Mouse (Mus musculus): ENCODE results near the gene Ska3. TPM values are rescaled to one million over a fixed set of nuclear protein-coding genes. Genes with fewer than 3 reads are reported as not detected.

Ska3 gene
- total RNA-seq, 2 experiments from 2014 or later: 1.6 to 1.7 TPM

- DNase-seq (ENCODE audit: low spot score in 2 of 2): peak; percentile 94 to 98
Observed at GRCm38 (mm10) chr14:57797991-57798931, 27.7 kb downstream of the Ska3 start, which contains the start of gene Sap18. Gene Sap18 (plus strand): TSS chr14:57798180.

GRCm38 (mm10) chr14:57797551-57797950, 28.4 kb downstream of the Ska3 start:
- peak in 1 of 2 experiments; percentile 11 for DNase-seq (ENCODE audit: low spot score in 2 of 2)

- no peak for DNase-seq (ENCODE audit: low spot score in 2 of 2)
Observed at GRCm38 (mm10) chr14:57791171-57791570, 34.8 kb downstream of the Ska3 start.

- no peak for DNase-seq (ENCODE audit: low spot score in 2 of 2)
Observed at GRCm38 (mm10) chr14:57789759-57790158, 36.2 kb downstream of the Ska3 start.

GRCm38 (mm10) chr14:57789311-57789710, 36.7 kb downstream of the Ska3 start:
- DNase-seq (ENCODE audit: low spot score in 2 of 2): no peak

GRCm38 (mm10) chr14:57787406-57787805, 38.6 kb downstream of the Ska3 start:
- DNase-seq (ENCODE audit: low spot score in 2 of 2): no peak

GRCm38 (mm10) chr14:57772157-57772815, 53.7 kb downstream of the Ska3 start:
- DNase-seq (ENCODE audit: low spot score in 2 of 2): no peak

- DNase-seq (ENCODE audit: low spot score in 2 of 2): no peak
Observed at GRCm38 (mm10) chr14:57769102-57769501, 56.9 kb downstream of the Ska3 start.

- DNase-seq (ENCODE audit: low spot score in 2 of 2): no peak
Observed at GRCm38 (mm10) chr14:57760447-57761412, 65.3 kb downstream of the Ska3 start.

- DNase-seq (ENCODE audit: low spot score in 2 of 2): no peak
Observed at GRCm38 (mm10) chr14:57758237-57758636, 67.7 kb downstream of the Ska3 start, which contains the start of gene Lats2. Gene Lats2 (minus strand): TSS chr14:57758388.

Small RNA genes lying within 50 kb of the gene (microRNA-seq; reads per million reads assigned to microRNA genes)
- gene Mir3077: 0.85 to 1.8 reads per million in 2 experiments

Other genes with a start within 250 kb of the Ska3 start
- 10 to 100 TPM; 13.0 to 14.1 TPM for gene Xpo4, start 160.8 kb downstream of the Ska3 start, total RNA-seq (2021)
- not detected for gene Gm49361, start 80.1 kb downstream of the Ska3 start, total RNA-seq (2021)
- gene Lats2, start 67.8 kb downstream of the Ska3 start, total RNA-seq (2021): 10 to 100 TPM; 32.7 to 34.8 TPM
- 10 to 100 TPM; 37.0 to 64.9 TPM for gene Sap18, start 28.0 kb downstream of the Ska3 start, total RNA-seq (2021)
- gene Mrpl57, start within 50 bp of the Ska3 start, total RNA-seq (2021): 10 to 100 TPM; 85.4 to 88.7 TPM
- 10 to 100 TPM; 31.4 to 35.3 TPM for gene Zdhhc20, start 64.1 kb upstream of the Ska3 start, total RNA-seq (2021)
- gene Micu2, start 173.1 kb upstream of the Ska3 start, total RNA-seq (2021): 10 to 100 TPM; 23.6 to 24.0 TPM
- gene Fgf9, start 244.4 kb upstream of the Ska3 start, total RNA-seq (2021): 10 to 100 TPM; 15.2 to 18.1 TPM

All from layer of hippocampus, postnatal 14 days (tissue).